Comparison of ENCODE assay signal across 16 mouse cellular contexts in the genomic region with DNA sequence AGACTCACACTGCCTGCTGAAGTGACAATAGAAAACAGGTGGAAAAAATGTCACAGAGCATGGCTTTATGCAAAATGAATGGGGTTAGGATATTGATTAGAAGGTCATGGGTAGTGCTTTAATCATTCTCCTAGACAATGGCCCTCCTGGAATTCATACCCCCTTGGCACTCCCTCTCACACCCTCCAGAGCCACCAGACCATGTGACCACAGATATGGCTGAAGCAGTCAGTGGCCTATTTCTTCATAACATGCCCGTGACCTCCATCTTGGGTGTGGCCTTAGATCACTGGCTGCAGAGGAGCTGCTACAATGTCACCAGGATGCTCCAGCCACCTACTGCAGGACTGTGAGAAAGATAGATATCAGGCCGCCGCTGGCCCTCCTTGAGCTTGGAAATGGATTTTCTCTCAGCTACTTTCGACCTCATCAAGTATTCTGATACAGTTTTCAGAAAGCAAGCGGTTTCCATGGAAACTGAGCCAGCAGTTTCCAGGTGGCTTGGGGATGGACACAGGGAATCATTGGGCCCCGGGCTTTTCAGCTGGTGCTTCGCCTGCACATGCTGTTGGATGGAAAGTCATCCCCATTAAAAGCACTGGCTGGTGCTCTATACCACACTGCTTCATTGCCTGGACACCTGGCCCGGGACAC.
DNase-seq lines count a peak whose midpoint lies in the region; ATAC-seq lines count a peak whose summit lies in the region.
"Had no signal": no experiment of that assay in that cellular context is flagged by ENCODE, and none has a peak within 500 bp of the region (broad histone marks: within the 10 kb centered on the region; RNA-seq: fewer than 3 reads in every experiment).

No protein-coding gene starts in this region.

- DNase-seq in left cerebral cortex, postnatal 10 days (ENCODE audit: extremely low spot score in 1 of 2, low spot score in 2 of 2) = peak; percentile 26 to 30
- DNase-seq in left cerebral cortex, adult 11 months (ENCODE audit: low spot score) = no peak
- DNase-seq in brain, embryonic 18.5 days (ENCODE audit: low read depth, low spot score) = peak; percentile 47
- DNase-seq in urinary bladder, adult 2 months (ENCODE audit: low spot score) = no peak
- DNase-seq in urinary bladder, postnatal 14 days (ENCODE audit: low spot score) = no peak
- DNase-seq: adrenal gland, postnatal 36 days; B cell, adult 2 months; cerebellum, adult 11 months; gastrocnemius, postnatal 25 days; kidney, adult 9 months; thymus, postnatal 36 days had no signal

- no peak overlapping the region for H3K4me3 ChIP-seq in hindbrain, embryonic 16.5 days (ENCODE audit: low read length)
- H3K4me3 ChIP-seq in neural tube, embryonic 14.5 days (ENCODE audit: low read depth, low read length) = no peak overlapping the region
- H3K4me3 ChIP-seq: heart, embryonic 13.5 days; layer of hippocampus, adult 2 months had no signal

- H3K36me3 ChIP-seq in hindbrain, embryonic 16.5 days (ENCODE audit: control insufficient read depth, insufficient read depth, low read length) = no peaks in the 10 kb centered on the region
- no peaks in the 10 kb centered on the region for H3K36me3 ChIP-seq in neural tube, embryonic 14.5 days (ENCODE audit: control insufficient read depth, insufficient read depth, low read length)
- H3K36me3 ChIP-seq: heart, embryonic 13.5 days had no signal

- peak; percentile 68 for ATAC-seq in hindbrain, embryonic 16.5 days
- no peak; the same call in 1 of the 2 replicates for ATAC-seq in neural tube, embryonic 14.5 days (ENCODE audit: low read depth)

- WGBS in hindbrain, embryonic 16.5 days = 51% methylated on average over 8 of the region's 8 CpGs
- WGBS in neural tube, embryonic 14.5 days = 73% methylated on average over 8 of the region's 8 CpGs

- no peak overlapping the region for H3K4me2 ChIP-seq in hindbrain, embryonic 16.5 days (ENCODE audit: low read length)
- no peak overlapping the region for H3K4me2 ChIP-seq in neural tube, embryonic 14.5 days (ENCODE audit: low read depth, low read length)
- H3K4me2 ChIP-seq: heart, embryonic 13.5 days; liver, embryonic 11.5 days had no signal

- no peaks in the 10 kb centered on the region for H3K9me3 ChIP-seq in hindbrain, embryonic 16.5 days (ENCODE audit: control insufficient read depth, low read length)
- no peaks in the 10 kb centered on the region for H3K9me3 ChIP-seq in neural tube, embryonic 14.5 days (ENCODE audit: control insufficient read depth, low read length)
- H3K9me3 ChIP-seq: heart, embryonic 13.5 days had no signal

- H3K27me3 ChIP-seq in hindbrain, embryonic 16.5 days (replicated peaks; ENCODE audit: control insufficient read depth, insufficient read depth, low read length) = no peaks in the 10 kb centered on the region
- no peaks in the 10 kb centered on the region for H3K27me3 ChIP-seq in neural tube, embryonic 14.5 days (ENCODE audit: control insufficient read depth, insufficient read depth, low read length)
- H3K27me3 ChIP-seq: heart, embryonic 13.5 days had no signal

- peak overlapping the region; percentile 71 for H3K27ac ChIP-seq in hindbrain, embryonic 16.5 days (ENCODE audit: low read depth, low read length)
- H3K27ac ChIP-seq in neural tube, embryonic 14.5 days (ENCODE audit: low read depth, low read length) = peak overlapping the region; percentile 57; the same call in 1 of the 2 replicates
- H3K27ac ChIP-seq: heart, embryonic 13.5 days; layer of hippocampus, adult 2 months had no signal

- intact Hi-C loops in left cerebral cortex, postnatal 10 days (cut with DNase I) = no loop called here

- peaks cover 26% of the 10 kb centered on the region for H3K4me1 ChIP-seq in hindbrain, embryonic 16.5 days (ENCODE audit: control insufficient read depth, insufficient read depth, low read depth, low read length)
- peaks cover 8% of the 10 kb centered on the region for H3K4me1 ChIP-seq in neural tube, embryonic 14.5 days (ENCODE audit: control insufficient read depth, insufficient read depth, low read length)
- H3K4me1 ChIP-seq: heart, embryonic 13.5 days had no signal

- H3K9ac ChIP-seq in hindbrain, embryonic 16.5 days (ENCODE audit: low read depth, low read length) = no peak overlapping the region
- no peak overlapping the region for H3K9ac ChIP-seq in neural tube, embryonic 14.5 days (replicated peaks; ENCODE audit: low read depth, low read length)
- H3K9ac ChIP-seq: heart, embryonic 13.5 days had no signal

Comparison
In these comparisons a context has a peak if more than half of its experiments do, and no peak if none do; other contexts are left out.
1. DNase-seq: peak in left cerebral cortex, postnatal 10 days (2 of 2) and brain, embryonic 18.5 days (single experiment); none in left cerebral cortex, adult 11 months (single experiment), urinary bladder, adult 2 months (single experiment) and urinary bladder, postnatal 14 days (single experiment).